Mouse (Mus musculus) layer of hippocampus, postnatal 25 days (tissue): ENCODE results near the gene Rbm6. TPM values are rescaled to one million over a fixed set of nuclear protein-coding genes. Genes with fewer than 3 reads are reported as not detected.

ENCODE experiments used
- DNase-seq, 2 experiments: peaks; one replicate each; pipeline ENCODE4 v3.0.0; 2022; ENCODE audit warnings: mixed read lengths in 2 of 2, low spot score in 1 of 2; ENCODE audit errors: extremely low spot score in 1 of 2
- total RNA-seq, 2 experiments: library from RNA; stranded (reverse); gene quantifications; 2 replicates each; pipeline ENCODE4 v1.2.3; 2021

Gene Rbm6
- total RNA-seq, 2 experiments from 2014 or later, result 52.3 to 59.6 TPM

- peak; percentile 65 to 69 for DNase-seq
These were observed 14.8 kb upstream of the Rbm6 start, which contains the start of gene Mon1a for GRCm38 (mm10) chr9:107887804-107888266. Gene Mon1a, plus strand, starts transcription at chr9:107888151.

- DNase-seq, result no peak
These were observed 7.4 kb upstream of the Rbm6 start for GRCm38 (mm10) chr9:107880411-107880810.

GRCm38 (mm10) chr9:107872350-107873098 is 513 bp downstream of the Rbm6 start:
- DNase-seq, result peak; percentile 81 to 86

GRCm38 (mm10) chr9:107866081-107866480 is 7.0 kb downstream of the Rbm6 start:
- no peak for DNase-seq

GRCm38 (mm10) chr9:107864493-107864892 is 8.5 kb downstream of the Rbm6 start:
- DNase-seq, result no peak

- no peak for DNase-seq
These were observed 14.7 kb downstream of the Rbm6 start for GRCm38 (mm10) chr9:107858343-107858742.

GRCm38 (mm10) chr9:107848922-107849321 is 24.1 kb downstream of the Rbm6 start:
- DNase-seq, result no peak

GRCm38 (mm10) chr9:107842709-107843108 is 30.3 kb downstream of the Rbm6 start:
- no peak for DNase-seq

GRCm38 (mm10) chr9:107838869-107839268 is 34.2 kb downstream of the Rbm6 start:
- no peak for DNase-seq

- no peak for DNase-seq
These were observed 39.2 kb downstream of the Rbm6 start for GRCm38 (mm10) chr9:107833826-107834225.

- DNase-seq, result no peak
These were observed 41.3 kb downstream of the Rbm6 start for GRCm38 (mm10) chr9:107831765-107832164.

- no peak for DNase-seq
These were observed 60.9 kb downstream of the Rbm6 start for GRCm38 (mm10) chr9:107812132-107812531.

- DNase-seq, result no peak
These were observed 62.1 kb downstream of the Rbm6 start for GRCm38 (mm10) chr9:107810985-107811384.

GRCm38 (mm10) chr9:107791714-107792113 is 81.3 kb downstream of the Rbm6 start:
- no peak for DNase-seq

- no peak for DNase-seq
These were observed 90.4 kb downstream of the Rbm6 start for GRCm38 (mm10) chr9:107782536-107783203.

GRCm38 (mm10) chr9:107776809-107777208 is 96.2 kb downstream of the Rbm6 start:
- DNase-seq, result no peak

GRCm38 (mm10) chr9:107774411-107774810 is 98.6 kb downstream of the Rbm6 start:
- no peak for DNase-seq

- no peak for DNase-seq
These were observed 101.3 kb downstream of the Rbm6 start for GRCm38 (mm10) chr9:107771782-107772181.

GRCm38 (mm10) chr9:107770374-107771290 is 102.4 kb downstream of the Rbm6 start, which contains the start of gene Rbm5:
Gene Rbm5, minus strand, starts transcription at chr9:107770996.
- peak; percentile 79 to 82 for DNase-seq

- DNase-seq, result no peak
These were observed 103.0 kb downstream of the Rbm6 start for GRCm38 (mm10) chr9:107770037-107770373.
